Mouse (Mus musculus) liver, adult 2 months (tissue): ENCODE results near the gene Mta3.

Experiments used
- CTCF ChIP-seq: fragments of 200-500 bp; IDR thresholded peaks from 2 replicates; pipeline ENCODE4 v1.5.1; 2011; ENCODE audit warnings: low read depth, low read length, control low read depth
- POLR2A ChIP-seq: fragments of 200-500 bp; IDR thresholded peaks from 2 replicates; pipeline ENCODE4 v1.6.1; 2011; ENCODE audit warnings: low read length, control low read depth; ENCODE audit not compliant: insufficient read depth; ENCODE audit errors: extremely low read depth

DNA sequence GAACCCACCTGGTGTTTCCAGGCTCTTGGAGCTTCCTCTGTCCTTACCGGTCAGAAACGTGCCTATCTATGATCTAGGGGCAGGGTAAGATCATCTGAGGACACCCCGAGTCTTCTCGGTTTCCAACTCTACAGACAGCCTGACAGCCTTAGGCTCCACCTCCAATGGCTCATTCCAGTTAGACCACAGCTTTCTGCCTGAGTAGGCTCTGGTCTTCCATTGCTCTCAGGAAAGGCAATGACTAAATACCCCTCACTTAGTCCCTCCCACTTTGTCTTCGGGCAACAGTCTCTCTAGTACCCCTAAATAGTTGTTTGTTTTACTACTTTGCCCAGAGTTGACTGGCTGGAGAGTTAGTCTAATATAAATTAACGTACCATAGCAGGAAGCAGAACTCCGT is 111.0 kb downstream of the Mta3 start:
- TF ChIP-seq CTCF, result no peak
- no peak for TF ChIP-seq POLR2A
